Mouse (Mus musculus): ENCODE results near the gene Ms4a15.

Gene Ms4a15

GRCm38 (mm10) chr19:10993150-10993549 is at the start of gene Ms4a15:
Ms4a15 (minus strand) TSS chr19:10993250.
- DNase-seq (ENCODE audit: low spot score in 2 of 2), result no peak

DNA sequence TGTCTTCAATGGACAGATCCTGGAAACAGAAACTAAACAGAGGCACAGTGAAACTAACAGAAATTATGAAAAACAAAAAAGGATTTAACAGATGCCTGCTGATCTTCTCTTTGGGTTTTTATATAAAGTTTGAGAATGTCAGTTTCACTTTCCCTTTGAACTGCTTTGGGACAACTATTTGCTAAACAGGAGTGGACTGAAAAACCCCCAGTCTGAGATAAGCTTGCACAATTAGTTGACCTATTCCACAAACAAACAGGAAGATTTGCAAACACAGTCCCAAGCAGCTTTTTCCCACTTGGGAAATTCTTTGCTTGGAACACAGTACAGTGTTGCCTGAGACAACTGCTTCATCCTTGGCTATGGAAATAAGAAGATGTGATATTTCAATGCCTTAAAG is 44.5 kb upstream of the Ms4a15 start:
- DNase-seq (ENCODE audit: low spot score in 2 of 2), result no peak

DNA sequence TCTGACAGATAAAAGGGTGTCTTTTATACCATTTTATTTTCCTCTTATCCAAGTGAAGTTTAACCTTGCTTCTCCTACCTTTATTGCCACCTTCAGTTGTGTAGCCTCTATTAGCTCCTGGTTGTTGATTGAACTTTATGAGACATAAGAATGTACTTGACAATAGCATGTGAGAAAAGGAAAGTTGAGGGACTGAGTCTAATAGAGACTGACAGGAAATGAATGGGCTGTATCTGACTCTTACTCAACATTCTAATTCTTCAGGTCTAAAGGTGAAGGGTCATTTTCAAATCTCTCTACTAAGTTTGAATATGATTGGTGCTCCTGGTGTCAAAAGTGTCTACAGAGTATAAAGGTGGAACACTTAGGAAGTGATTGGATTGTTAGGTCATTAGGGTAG is 29.3 kb upstream of the Ms4a15 start:
- DNase-seq (ENCODE audit: low spot score in 2 of 2), result no peak

DNA sequence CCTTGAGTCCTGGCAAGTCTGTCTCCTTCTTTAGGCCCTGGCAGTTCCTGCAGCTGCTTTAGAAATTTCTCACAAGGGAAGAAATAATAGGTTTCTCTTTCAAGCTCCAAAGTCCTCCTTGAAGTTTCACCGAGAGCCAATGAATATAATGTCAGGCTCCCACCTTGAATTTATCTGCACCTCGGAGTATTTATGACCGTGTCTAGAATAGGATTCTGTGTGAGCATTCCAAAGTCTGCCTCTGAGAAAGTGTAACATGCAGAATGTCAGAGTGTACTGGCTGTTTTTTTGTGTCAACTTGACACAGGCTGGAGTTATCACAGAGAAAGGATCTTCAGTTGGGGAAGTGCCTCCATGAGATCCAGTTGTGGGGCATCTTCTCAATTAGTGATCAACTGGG is 24.8 kb upstream of the Ms4a15 start, which contains the start of gene Ms4a18:
Gene Ms4a18, minus strand, starts transcription at position 141 of the 400 bp plus-strand sequence.
- no peak for DNase-seq (ENCODE audit: low spot score in 2 of 2)

DNA sequence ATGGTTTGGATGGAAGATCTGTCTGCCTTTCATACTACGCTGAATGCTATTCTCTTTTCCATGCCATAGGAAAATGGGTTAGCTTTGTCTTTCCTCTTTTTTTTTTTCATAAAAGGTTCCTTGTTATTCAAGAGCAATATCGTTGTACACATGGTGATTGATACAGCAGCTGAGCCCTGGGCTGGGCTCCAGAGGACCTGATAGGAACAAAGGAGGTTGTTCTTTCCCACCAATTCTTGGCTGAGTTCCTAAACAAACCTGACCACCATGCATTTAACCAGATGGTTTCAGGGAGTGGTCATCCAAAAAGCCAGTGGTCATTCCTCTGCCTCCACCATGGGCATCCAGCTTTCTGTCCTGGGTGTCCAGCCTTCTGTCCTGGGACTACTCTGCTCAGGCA is 24.2 kb upstream of the Ms4a15 start:
- no peak for DNase-seq (ENCODE audit: low spot score in 2 of 2)

GRCm38 (mm10) chr19:11015998-11016397 is 22.9 kb upstream of the Ms4a15 start:
- DNase-seq (ENCODE audit: low spot score in 2 of 2), result no peak

- DNase-seq (ENCODE audit: low spot score in 2 of 2), result no peak
Measured at GRCm38 (mm10) chr19:11015468-11015867, 22.4 kb upstream of the Ms4a15 start.

- DNase-seq (ENCODE audit: low spot score in 2 of 2), result no peak
Measured at GRCm38 (mm10) chr19:10991911-10992310, 1.1 kb downstream of the Ms4a15 start.

GRCm38 (mm10) chr19:10990751-10991150 is 2.3 kb downstream of the Ms4a15 start:
- DNase-seq (ENCODE audit: low spot score in 2 of 2), result no peak

- no peak for DNase-seq (ENCODE audit: low spot score in 2 of 2)
Measured at GRCm38 (mm10) chr19:10988563-10988962, 4.5 kb downstream of the Ms4a15 start.

DNA sequence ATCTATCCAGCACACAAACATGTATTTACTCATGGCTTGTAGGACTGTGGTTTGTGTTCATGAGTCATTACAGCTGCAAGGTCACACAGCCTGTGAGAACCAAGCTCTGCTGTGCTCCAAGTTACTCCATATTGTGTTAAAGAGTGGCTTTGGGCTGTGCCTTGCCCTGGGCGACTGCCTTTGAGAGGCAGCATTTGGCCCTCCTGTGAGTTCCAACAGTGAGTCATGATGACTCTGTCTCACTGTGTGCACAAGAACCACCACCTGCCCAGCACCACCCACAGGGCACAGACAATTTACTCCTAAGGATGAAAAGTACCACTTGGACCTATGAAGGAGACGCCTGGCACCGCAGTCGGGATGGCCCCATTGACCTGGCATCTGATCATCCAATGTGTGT is 7.2 kb downstream of the Ms4a15 start:
- peak in 1 of 2 experiments; percentile 17 for DNase-seq (ENCODE audit: low spot score in 2 of 2)

DNA sequence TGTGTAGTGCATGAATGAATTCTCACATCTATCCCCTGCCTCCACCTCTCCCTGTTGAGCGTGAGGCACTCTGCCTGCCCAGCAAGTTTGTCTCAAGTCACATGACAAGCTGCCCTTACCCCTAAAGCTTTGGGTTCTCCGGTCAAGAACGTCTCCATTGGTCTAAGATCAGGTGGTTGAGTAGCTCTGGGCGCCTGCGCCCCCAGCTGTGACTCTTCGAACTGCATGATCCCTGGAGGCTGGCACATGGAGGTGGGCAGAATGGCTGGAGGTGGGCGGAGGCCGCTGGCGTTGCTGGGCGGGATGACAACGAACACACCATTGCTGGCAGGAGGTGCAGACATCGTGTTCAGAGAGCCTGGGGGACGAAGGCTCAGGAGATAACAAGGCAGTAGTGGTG is 8.5 kb downstream of the Ms4a15 start:
- DNase-seq (ENCODE audit: low spot score in 2 of 2), result no peak

DNA sequence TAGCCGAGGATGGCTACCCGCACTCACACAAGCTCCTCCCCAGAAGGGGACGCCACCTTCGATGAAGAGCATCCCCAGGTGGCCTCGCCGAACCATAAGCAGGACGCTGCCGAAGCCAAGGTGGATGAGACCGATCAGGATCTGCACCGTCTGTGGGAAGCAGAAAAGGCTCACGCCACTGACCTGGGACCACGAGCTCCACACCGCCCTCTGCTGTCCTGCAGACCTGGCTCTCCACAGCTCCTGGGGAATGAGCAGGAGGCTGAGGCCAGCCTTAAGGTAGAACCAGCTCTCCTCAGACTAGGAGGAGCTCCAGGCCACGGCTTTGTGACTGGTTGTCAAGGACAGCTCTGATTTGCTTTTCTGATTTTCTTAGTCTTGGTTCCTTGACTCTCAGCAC is 9.9 kb downstream of the Ms4a15 start:
- no peak for DNase-seq (ENCODE audit: low spot score in 2 of 2)

GRCm38 (mm10) chr19:10980210-10980609 is 12.8 kb downstream of the Ms4a15 start:
- DNase-seq (ENCODE audit: low spot score in 2 of 2), result no peak

DNA sequence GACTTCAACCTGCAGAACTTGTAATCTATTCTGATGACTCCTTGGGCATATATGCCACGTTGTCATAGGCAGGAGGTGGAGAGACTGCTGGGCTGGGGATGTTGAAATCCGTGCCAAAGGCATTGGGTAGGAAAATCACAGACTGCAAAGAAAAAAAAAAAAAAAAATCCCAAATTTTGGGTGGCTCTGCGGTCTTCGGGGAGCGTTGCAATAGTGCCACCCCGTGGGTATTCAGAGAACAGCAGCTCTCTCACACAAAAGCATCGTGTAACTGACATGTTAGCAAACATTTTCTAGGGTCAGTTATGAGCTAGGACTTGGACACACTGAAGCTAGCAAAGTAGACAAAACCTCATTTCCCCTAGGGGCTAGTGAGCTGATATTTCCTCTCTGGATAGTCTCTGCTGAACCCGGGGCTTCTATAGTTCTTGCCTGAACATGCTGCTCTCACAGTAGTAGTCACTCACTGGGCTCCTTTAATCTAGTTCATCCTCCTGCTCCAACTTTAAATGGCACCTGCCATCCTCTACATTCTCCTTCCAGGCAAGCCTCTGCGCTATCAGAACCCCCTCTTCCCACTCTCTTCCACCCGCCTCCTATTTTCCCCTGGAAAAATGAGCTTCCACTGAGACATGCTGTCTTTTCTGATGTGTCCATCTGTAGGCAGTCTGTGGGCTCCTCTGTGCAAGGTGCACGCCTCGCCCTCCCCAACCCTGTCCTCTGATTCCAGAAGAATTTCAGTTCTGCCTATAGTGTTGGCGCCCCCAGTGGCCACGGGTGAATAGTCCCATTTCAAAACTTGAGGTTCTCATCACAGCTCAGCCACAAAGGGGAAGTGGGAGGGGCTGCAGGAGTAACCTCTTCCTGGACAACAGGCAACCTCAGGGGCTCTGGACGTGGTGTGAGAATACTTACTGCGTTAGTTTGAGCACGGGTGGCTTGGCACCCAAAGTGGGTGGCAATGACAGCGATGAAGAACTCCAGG is 13.6 kb downstream of the Ms4a15 start:
- peak; percentile 80 to 83 for DNase-seq (ENCODE audit: low spot score in 2 of 2)

- no peak for DNase-seq (ENCODE audit: low spot score in 2 of 2)
Measured at GRCm38 (mm10) chr19:10976318-10976717, 16.7 kb downstream of the Ms4a15 start.

DNA sequence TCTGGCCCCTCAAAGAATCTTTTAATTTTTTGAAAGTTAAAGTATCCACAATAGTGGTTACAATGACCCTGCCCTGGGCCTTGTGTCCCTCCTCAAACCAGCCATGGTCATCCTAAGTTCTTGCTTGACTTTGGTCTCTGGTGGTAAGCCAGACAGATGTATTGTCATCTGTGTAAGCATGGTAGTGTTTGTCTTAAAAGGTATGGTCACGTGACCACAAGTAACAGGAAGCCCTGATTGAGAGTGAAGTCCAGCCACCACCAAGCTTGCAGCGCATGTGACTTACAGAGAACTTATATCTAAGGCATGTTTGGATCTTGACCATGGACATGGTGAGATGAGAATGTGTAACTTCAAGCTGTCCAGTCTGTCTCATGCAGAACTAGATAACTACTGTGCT is 17.9 kb downstream of the Ms4a15 start:
- no peak for DNase-seq (ENCODE audit: low spot score in 2 of 2)

- no peak for DNase-seq (ENCODE audit: low spot score in 2 of 2)
Measured at GRCm38 (mm10) chr19:10974238-10974865, 18.7 kb downstream of the Ms4a15 start, which contains the start of gene Ms4a10. Ms4a10 (minus strand) TSS chr19:10974670.

- no peak for DNase-seq (ENCODE audit: low spot score in 2 of 2)
Measured at GRCm38 (mm10) chr19:10973187-10973586, 19.9 kb downstream of the Ms4a15 start.

DNA sequence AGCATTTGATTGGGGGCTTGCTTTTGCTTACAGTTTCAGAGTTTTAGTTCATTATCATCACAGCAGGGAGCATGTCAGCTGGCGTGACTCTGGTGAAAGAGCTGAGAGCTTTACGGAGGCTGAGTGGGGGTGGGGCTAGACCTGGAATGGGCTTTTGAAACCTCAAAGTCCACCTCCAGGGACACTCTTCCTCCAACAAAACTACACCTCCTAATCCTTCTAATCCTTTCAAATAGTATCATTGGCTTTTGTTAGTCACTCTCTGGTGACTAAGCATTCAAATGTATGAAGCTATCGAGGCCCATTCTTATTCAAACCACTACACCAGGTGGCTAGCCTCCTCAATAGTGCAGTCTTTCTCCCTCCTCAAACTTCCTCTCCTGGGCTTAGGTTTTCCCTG is 20.4 kb downstream of the Ms4a15 start:
- no peak for DNase-seq (ENCODE audit: low spot score in 2 of 2)

DNA sequence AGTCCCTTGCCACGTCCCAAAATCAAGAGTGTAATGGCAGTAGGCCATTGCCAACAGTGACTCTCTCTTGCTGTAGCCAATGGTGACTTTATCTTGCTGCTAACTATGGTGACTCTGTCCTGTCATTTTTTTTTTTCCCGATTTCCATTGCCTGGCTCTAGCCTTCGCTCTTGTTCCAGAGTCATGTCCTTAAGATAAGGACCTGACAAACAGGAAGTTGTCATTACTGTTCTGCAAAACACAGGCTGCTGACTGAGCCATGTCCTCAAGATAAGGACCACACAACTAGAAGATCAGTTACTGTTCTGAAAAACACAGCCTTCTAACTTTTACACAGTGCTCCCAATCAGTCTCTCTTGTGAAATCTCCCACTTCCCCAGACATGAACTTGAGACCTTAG is 22.6 kb downstream of the Ms4a15 start:
- DNase-seq (ENCODE audit: low spot score in 2 of 2), result no peak

GRCm38 (mm10) chr19:10968578-10968977 is 24.5 kb downstream of the Ms4a15 start:
- DNase-seq (ENCODE audit: low spot score in 2 of 2), result no peak

- DNase-seq (ENCODE audit: low spot score in 2 of 2), result no peak
Measured at GRCm38 (mm10) chr19:10965721-10966120, 27.3 kb downstream of the Ms4a15 start.
